Mouse (Mus musculus): ENCODE data around the gene Ndufv3. TPM values are rescaled to one million over a fixed set of nuclear protein-coding genes. Genes with fewer than 3 reads are reported as not detected.

Ndufv3 gene
- polyA plus RNA-seq (2014; fragmentation: Nextera tagmentation; extraction: Ambion mirVana), result 377 and 457 TPM in 2 replicates

- Histone ChIP-seq H3K9ac (ENCODE audit: low read length) (peak within 1 kb of the TSS; percentile 75), H3K4me3 (ENCODE audit: low read depth, low read length) (peak within 1 kb of the TSS; percentile 69), H3K4me1 (ENCODE audit: control insufficient read depth, insufficient read depth, low read length) (peaks cover 7% of the 10 kb centered on the region; the same call in 1 of the 2 replicates), H3K27ac (ENCODE audit: low read depth, low read length) (peak within 1 kb of the TSS; percentile 70), H3K9me3 (replicated peaks; ENCODE audit: control insufficient read depth, low read length) (no peaks in the 10 kb centered on the region), H3K27me3 (replicated peaks; ENCODE audit: control insufficient read depth, insufficient read depth, low read length) (no peaks in the 10 kb centered on the region), H3K4me2 (ENCODE audit: low read length) (peak within 1 kb of the TSS; percentile 80), H3K36me3 (ENCODE audit: control insufficient read depth, insufficient read depth, low read length) (peaks cover 6% of the 10 kb centered on the region)
- DNase-seq (ENCODE audit: low spot score) (peak; percentile 100), ATAC-seq (peak; percentile 98)
- WGBS, result under 1% methylated on average over 45 of the region's 45 CpGs
Measured at GRCm38 (mm10) chr17:31519946-31520838, at the start of gene Ndufv3, which contains the start of gene Wdr4. Ndufv3 (plus strand) TSS chr17:31520115. Wdr4 (minus strand) TSS chr17:31519980.

GRCm38 (mm10) chr17:31470766-31471418, 49.0 kb upstream of the Ndufv3 start:
- Histone ChIP-seq H3K27ac (ENCODE audit: low read depth, low read length) (no peak overlapping the region), H3K36me3 (ENCODE audit: control insufficient read depth, insufficient read depth, low read length) (peaks cover 81% of the 10 kb centered on the region), H3K4me2 (ENCODE audit: low read length) (no peak overlapping the region), H3K4me3 (ENCODE audit: low read depth, low read length) (no peak overlapping the region), H3K4me1 (ENCODE audit: control insufficient read depth, insufficient read depth, low read length) (peaks cover 5% of the 10 kb centered on the region; the same call in 1 of the 2 replicates), H3K27me3 (replicated peaks; ENCODE audit: control insufficient read depth, insufficient read depth, low read length) (no peaks in the 10 kb centered on the region), H3K9ac (ENCODE audit: low read length) (no peak overlapping the region), H3K9me3 (replicated peaks; ENCODE audit: control insufficient read depth, low read length) (no peaks in the 10 kb centered on the region)
- DNase-seq (ENCODE audit: low spot score) (peak; percentile 67), ATAC-seq (no peak)
- 39% methylated on average over 5 of the region's 5 CpGs for WGBS

GRCm38 (mm10) chr17:31474388-31474787, 45.5 kb upstream of the Ndufv3 start:
- no peak overlapping the region for H3K4me2 ChIP-seq (ENCODE audit: low read length)
- H3K27me3 ChIP-seq (replicated peaks; ENCODE audit: control insufficient read depth, insufficient read depth, low read length), result no peaks in the 10 kb centered on the region
- H3K4me1 ChIP-seq (ENCODE audit: control insufficient read depth, insufficient read depth, low read length), result peaks cover 5% of the 10 kb centered on the region; the same call in 1 of the 2 replicates
- no peaks in the 10 kb centered on the region for H3K9me3 ChIP-seq (replicated peaks; ENCODE audit: control insufficient read depth, low read length)
- no peak overlapping the region for H3K9ac ChIP-seq (ENCODE audit: low read length)
- ATAC-seq (no peak), DNase-seq (ENCODE audit: low spot score) (no peak)
- H3K27ac ChIP-seq (ENCODE audit: low read depth, low read length), result no peak overlapping the region
- H3K36me3 ChIP-seq (ENCODE audit: control insufficient read depth, insufficient read depth, low read length), result peaks cover 54% of the 10 kb centered on the region
- H3K4me3 ChIP-seq (ENCODE audit: low read depth, low read length), result no peak overlapping the region
- 78% methylated on average over 6 of the region's 6 CpGs for WGBS

GRCm38 (mm10) chr17:31478606-31479005, 41.3 kb upstream of the Ndufv3 start:
- H3K27ac ChIP-seq (ENCODE audit: low read depth, low read length), result no peak overlapping the region
- H3K36me3 ChIP-seq (ENCODE audit: control insufficient read depth, insufficient read depth, low read length), result peaks cover 19% of the 10 kb centered on the region; the same call in 1 of the 2 replicates
- H3K9me3 ChIP-seq (replicated peaks; ENCODE audit: control insufficient read depth, low read length), result no peaks in the 10 kb centered on the region
- H3K4me2 ChIP-seq (ENCODE audit: low read length), result no peak overlapping the region
- no peaks in the 10 kb centered on the region for H3K4me1 ChIP-seq (ENCODE audit: control insufficient read depth, insufficient read depth, low read length)
- ATAC-seq (no peak), DNase-seq (ENCODE audit: low spot score) (no peak)
- 74% methylated on average over 7 of the region's 7 CpGs for WGBS
- no peaks in the 10 kb centered on the region for H3K27me3 ChIP-seq (replicated peaks; ENCODE audit: control insufficient read depth, insufficient read depth, low read length)
- no peak overlapping the region for H3K9ac ChIP-seq (ENCODE audit: low read length)
- no peak overlapping the region for H3K4me3 ChIP-seq (ENCODE audit: low read depth, low read length)

- Histone ChIP-seq H3K27me3 (replicated peaks; ENCODE audit: control insufficient read depth, insufficient read depth, low read length) (no peaks in the 10 kb centered on the region), H3K4me1 (ENCODE audit: control insufficient read depth, insufficient read depth, low read length) (no peaks in the 10 kb centered on the region), H3K4me3 (ENCODE audit: low read depth, low read length) (no peak overlapping the region), H3K9ac (ENCODE audit: low read length) (no peak overlapping the region), H3K9me3 (replicated peaks; ENCODE audit: control insufficient read depth, low read length) (no peaks in the 10 kb centered on the region), H3K4me2 (ENCODE audit: low read length) (no peak overlapping the region), H3K36me3 (ENCODE audit: control insufficient read depth, insufficient read depth, low read length) (peaks cover 19% of the 10 kb centered on the region; the same call in 1 of the 2 replicates), H3K27ac (ENCODE audit: low read depth, low read length) (no peak overlapping the region)
- DNase-seq (ENCODE audit: low spot score) (peak; percentile 15), ATAC-seq (no peak)
- 68% methylated on average over 11 of the region's 11 CpGs for WGBS
Measured at GRCm38 (mm10) chr17:31479108-31479844, 40.6 kb upstream of the Ndufv3 start.

GRCm38 (mm10) chr17:31486616-31487198, 33.2 kb upstream of the Ndufv3 start:
- no peaks in the 10 kb centered on the region for H3K4me1 ChIP-seq (ENCODE audit: control insufficient read depth, insufficient read depth, low read length)
- no peak overlapping the region for H3K9ac ChIP-seq (ENCODE audit: low read length)
- peak; percentile 39 for DNase-seq (ENCODE audit: low spot score)
- H3K36me3 ChIP-seq (ENCODE audit: control insufficient read depth, insufficient read depth, low read length), result no peaks in the 10 kb centered on the region
- ATAC-seq, result no peak
- no peak overlapping the region for H3K4me3 ChIP-seq (ENCODE audit: low read depth, low read length)
- WGBS, result 67% methylated on average over 10 of the region's 10 CpGs
- no peaks in the 10 kb centered on the region for H3K27me3 ChIP-seq (replicated peaks; ENCODE audit: control insufficient read depth, insufficient read depth, low read length)
- no peak overlapping the region for H3K4me2 ChIP-seq (ENCODE audit: low read length)
- H3K9me3 ChIP-seq (replicated peaks; ENCODE audit: control insufficient read depth, low read length), result no peaks in the 10 kb centered on the region
- no peak overlapping the region for H3K27ac ChIP-seq (ENCODE audit: low read depth, low read length)

GRCm38 (mm10) chr17:31487433-31488060, 32.4 kb upstream of the Ndufv3 start:
- H3K9ac ChIP-seq (ENCODE audit: low read length), result no peak overlapping the region
- no peak overlapping the region for H3K27ac ChIP-seq (ENCODE audit: low read depth, low read length)
- no peaks in the 10 kb centered on the region for H3K27me3 ChIP-seq (replicated peaks; ENCODE audit: control insufficient read depth, insufficient read depth, low read length)
- H3K4me1 ChIP-seq (ENCODE audit: control insufficient read depth, insufficient read depth, low read length), result no peaks in the 10 kb centered on the region
- no peak for DNase-seq (ENCODE audit: low spot score)
- H3K4me3 ChIP-seq (ENCODE audit: low read depth, low read length), result no peak overlapping the region
- H3K9me3 ChIP-seq (replicated peaks; ENCODE audit: control insufficient read depth, low read length), result no peaks in the 10 kb centered on the region
- WGBS, result 27% methylated on average over 6 of the region's 6 CpGs
- no peaks in the 10 kb centered on the region for H3K36me3 ChIP-seq (ENCODE audit: control insufficient read depth, insufficient read depth, low read length)
- ATAC-seq, result no peak
- no peak overlapping the region for H3K4me2 ChIP-seq (ENCODE audit: low read length)

GRCm38 (mm10) chr17:31491355-31491754, 28.6 kb upstream of the Ndufv3 start:
- ATAC-seq (no peak), DNase-seq (ENCODE audit: low spot score) (no peak)
- H3K9me3 ChIP-seq (replicated peaks; ENCODE audit: control insufficient read depth, low read length), result no peaks in the 10 kb centered on the region
- H3K36me3 ChIP-seq (ENCODE audit: control insufficient read depth, insufficient read depth, low read length), result peaks cover 16% of the 10 kb centered on the region
- no peaks in the 10 kb centered on the region for H3K27me3 ChIP-seq (replicated peaks; ENCODE audit: control insufficient read depth, insufficient read depth, low read length)
- no peak overlapping the region for H3K27ac ChIP-seq (ENCODE audit: low read depth, low read length)
- H3K9ac ChIP-seq (ENCODE audit: low read length), result no peak overlapping the region
- no peak overlapping the region for H3K4me3 ChIP-seq (ENCODE audit: low read depth, low read length)
- no peak overlapping the region for H3K4me2 ChIP-seq (ENCODE audit: low read length)
- no peaks in the 10 kb centered on the region for H3K4me1 ChIP-seq (ENCODE audit: control insufficient read depth, insufficient read depth, low read length)

Measured in forebrain, embryonic 14.5 days (tissue).